Mouse (Mus musculus) heart, postnatal 0 days (tissue): Measurements from ENCODE around the gene Hivep1. TPM values are rescaled to one million over a fixed set of nuclear protein-coding genes. Genes with fewer than 3 reads are reported as not detected.

Experiments used
- ATAC-seq: fragments of 200-750 bp; cut with Nextera tagmentation; 2 replicates; pipeline ENCODE4 v1.8.0; 2017; ENCODE audit warnings: low read depth, moderate number of reproducible peaks, moderate library complexity; ENCODE audit not compliant: insufficient read depth
- DNase-seq: peaks from one replicate; pipeline ENCODE4 v3.0.0-alpha.2; 2016; ENCODE audit warnings: low spot score
- H3K27ac ChIP-seq: fragments of 300-500 bp; sonication (generic); 2 replicates; pipeline ENCODE4 v1.5.1; 2014; ENCODE audit warnings: low read depth, mild to moderate bottlenecking
- H3K27me3 ChIP-seq: fragments of 300-500 bp; sonication (generic); 2 replicates; pipeline ENCODE4 v1.6.1; 2014; ENCODE audit warnings: low read length, mixed read lengths; ENCODE audit not compliant: control insufficient read depth, insufficient read depth
- H3K36me3 ChIP-seq: fragments of 300-500 bp; sonication (generic); replicated peaks from 2 replicates; pipeline ENCODE4 v1.6.1; 2014; ENCODE audit warnings: low read length, mixed read lengths; ENCODE audit not compliant: control insufficient read depth, insufficient read depth
- H3K4me1 ChIP-seq: fragments of 300-500 bp; sonication (generic); 2 replicates; pipeline ENCODE4 v1.6.1; 2014; ENCODE audit warnings: antibody characterized with exemption; ENCODE audit not compliant: control insufficient read depth, insufficient read depth
- H3K4me2 ChIP-seq: fragments of 300-500 bp; sonication (generic); 2 replicates; pipeline ENCODE4 v1.6.1; 2014; ENCODE audit warnings: low read depth, mild to moderate bottlenecking, low read length, moderate library complexity
- H3K4me3 ChIP-seq: fragments of 300-500 bp; sonication (generic); 2 replicates; pipeline ENCODE4 v1.5.1; 2014; ENCODE audit warnings: low read depth, low read length
- H3K9ac ChIP-seq: fragments of 300-500 bp; sonication (generic); replicated peaks from 2 replicates; pipeline ENCODE4 v1.6.1; 2014; ENCODE audit warnings: low read depth, low read length, mixed read lengths
- H3K9me3 ChIP-seq: fragments of 300-500 bp; sonication (generic); replicated peaks from 2 replicates; pipeline ENCODE4 v1.6.1; 2016; ENCODE audit warnings: low read length; ENCODE audit not compliant: control insufficient read depth
- CTCF ChIP-seq: IDR thresholded peaks from 2 replicates; pipeline ENCODE4 v1.5.1; 2016; ENCODE audit warnings: antibody characterized with exemption, control low read depth, low read depth
- EP300 ChIP-seq: IDR thresholded peaks from 2 replicates; pipeline ENCODE4 v1.6.1; 2016; ENCODE audit warnings: antibody characterized with exemption, low read depth
- WGBS: fragments of 180-500 bp; shearing (Covaris S2); extraction: QIAGEN DNeasy Blood & Tissue Kit; methylation state at CpG from one replicate; pipeline ENCODE4 v1.1.7; 2014; 5-methylcytosine and 5-hydroxymethylcytosine counted together
- polyA plus RNA-seq: library from polyadenylated mRNA; unstranded; fragments of >200 nt; fragmentation: Nextera tagmentation; extraction: Ambion mirVana; gene quantifications from 2 replicates; pipeline ENCODE4 v1.2.1, GENCODE M21; 2015
- total RNA-seq: library from RNA; depleted of rRNA; stranded (reverse); fragments of >200 nt; gene quantifications from 2 replicates; pipeline ENCODE4 v1.2.3, GENCODE M21; 2014; ENCODE audit warnings: low replicate concordance

The Hivep1 gene
- total and polyA plus RNA-seq, 2 experiments from 2014 or later = 3.7 to 33.5 TPM

GRCm38 (mm10) chr13:42197656-42198055, 145.8 kb downstream of the Hivep1 start:
- DNase-seq = no peak
- Histone ChIP-seq H3K4me2 (no peak overlapping the region), H3K27ac (no peak overlapping the region), H3K36me3 (no peaks in the 10 kb centered on the region), H3K9me3 (peaks cover 15% of the 10 kb centered on the region; the same call in 1 of the 2 replicates), H3K27me3 (no peaks in the 10 kb centered on the region), H3K4me3 (no peak overlapping the region), H3K9ac (no peak overlapping the region), H3K4me1 (no peaks in the 10 kb centered on the region)
- 94% methylated on average over 2 of the region's 2 CpGs for WGBS
- no peak for ATAC-seq
- TF ChIP-seq CTCF = no peak
- TF ChIP-seq EP300 = no peak

DNA sequence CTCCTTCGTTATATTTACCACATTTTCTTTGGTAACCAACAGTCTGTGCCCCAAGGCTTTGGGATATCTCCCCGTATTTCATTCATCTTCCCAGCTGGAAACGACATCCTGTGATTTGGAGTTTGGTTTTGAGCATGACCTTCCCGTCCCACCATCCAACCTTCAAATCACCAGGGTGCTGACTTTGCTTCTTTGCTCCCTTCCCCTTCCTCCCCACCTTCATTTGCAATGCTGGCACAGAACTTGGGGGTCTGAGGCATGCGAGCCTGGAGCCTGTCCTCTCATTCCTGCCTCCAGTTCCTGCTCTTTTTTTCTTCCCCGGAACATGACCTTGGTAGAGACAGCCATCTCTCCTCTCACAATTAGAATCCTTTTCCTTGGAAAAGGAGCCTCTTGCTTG, 161.7 kb downstream of the Hivep1 start:
- WGBS = 84% methylated on average over 6 of the region's 6 CpGs
- Histone ChIP-seq H3K4me2 (no peak overlapping the region), H3K4me3 (no peak overlapping the region), H3K36me3 (no peaks in the 10 kb centered on the region), H3K9ac (no peak overlapping the region), H3K27me3 (no peaks in the 10 kb centered on the region), H3K27ac (no peak overlapping the region), H3K9me3 (no peaks in the 10 kb centered on the region), H3K4me1 (no peaks in the 10 kb centered on the region)
- DNase-seq (no peak), ATAC-seq (no peak)
- TF ChIP-seq CTCF (no peak), EP300 (no peak)

GRCm38 (mm10) chr13:42222401-42222800, 170.6 kb downstream of the Hivep1 start:
- Histone ChIP-seq H3K27me3 (no peaks in the 10 kb centered on the region), H3K4me3 (no peak overlapping the region), H3K36me3 (no peaks in the 10 kb centered on the region), H3K4me2 (no peak overlapping the region), H3K9me3 (no peaks in the 10 kb centered on the region), H3K27ac (no peak overlapping the region), H3K9ac (no peak overlapping the region), H3K4me1 (no peaks in the 10 kb centered on the region; the same call in 1 of the 2 replicates)
- ATAC-seq = no peak
- DNase-seq = no peak
- WGBS = 87% methylated on average over 7 of the region's 7 CpGs
- TF ChIP-seq EP300 (no peak), CTCF (no peak)

GRCm38 (mm10) chr13:42228849-42229248, 177.0 kb downstream of the Hivep1 start:
- no peak overlapping the region for H3K4me3 ChIP-seq
- H3K4me1 ChIP-seq = no peaks in the 10 kb centered on the region
- TF ChIP-seq EP300 (no peak), CTCF (no peak)
- ATAC-seq (no peak), DNase-seq (no peak)
- H3K9ac ChIP-seq = no peak overlapping the region
- no peaks in the 10 kb centered on the region for H3K9me3 ChIP-seq
- H3K36me3 ChIP-seq = no peaks in the 10 kb centered on the region
- WGBS = 77% methylated on average over 10 of the region's 10 CpGs
- no peaks in the 10 kb centered on the region for H3K27me3 ChIP-seq
- no peak overlapping the region for H3K4me2 ChIP-seq
- no peak overlapping the region for H3K27ac ChIP-seq

DNA sequence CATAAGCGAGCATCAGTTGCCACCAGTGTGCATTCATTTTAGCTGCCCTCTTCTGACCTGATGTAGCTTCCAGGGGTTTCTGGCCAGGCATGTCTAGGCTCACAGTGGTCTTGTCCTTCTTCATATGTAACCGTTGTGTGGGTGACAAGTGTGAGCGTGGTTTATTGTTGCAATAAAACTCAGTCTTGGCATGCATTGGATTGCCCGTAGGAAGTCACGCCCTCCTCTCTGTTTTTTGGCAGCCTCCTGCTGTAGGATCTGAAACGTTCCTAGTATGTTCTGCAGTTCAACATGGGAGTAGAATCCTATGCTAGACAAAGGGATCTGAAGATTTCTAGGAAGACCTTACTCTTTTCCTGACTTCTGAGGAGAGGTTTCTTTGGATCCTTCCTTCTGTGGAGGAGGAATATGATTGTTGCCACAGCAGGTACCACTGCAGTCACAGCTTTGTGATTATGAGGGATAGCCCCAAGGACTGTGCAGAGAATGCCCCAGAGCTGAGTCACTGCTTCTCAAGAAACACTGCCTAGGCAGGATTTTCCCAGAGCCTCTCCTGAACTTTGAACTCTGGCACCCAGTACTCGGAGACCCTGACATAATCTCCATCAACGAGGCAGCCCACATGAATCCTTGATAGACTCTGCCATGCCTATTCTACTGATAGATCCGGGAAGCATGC, 182.1 kb downstream of the Hivep1 start:
- no peak overlapping the region for H3K4me3 ChIP-seq

DNA sequence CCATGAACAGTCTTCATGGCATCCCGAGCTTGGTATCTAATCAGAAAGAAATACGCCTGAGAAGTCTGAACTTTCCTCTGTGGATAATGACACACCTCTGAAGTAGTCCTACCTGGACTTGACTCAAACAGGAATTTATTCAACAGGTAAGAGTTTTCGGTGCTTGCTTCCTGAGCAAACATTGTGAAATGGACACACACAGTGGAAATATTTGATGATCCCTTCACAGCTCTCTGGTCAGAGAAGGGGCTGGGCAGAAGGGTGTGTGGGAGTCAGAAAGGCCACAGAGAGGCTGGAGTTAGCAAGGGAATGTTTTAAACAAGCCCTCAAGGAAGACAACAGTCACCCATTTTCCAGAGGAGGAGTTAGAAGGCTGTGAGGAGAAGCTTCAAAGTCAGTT, 186.7 kb downstream of the Hivep1 start:
- ATAC-seq = no peak

More for the DNA sequence above, 182.1 kb downstream of the Hivep1 start:
- Histone ChIP-seq H3K4me1 (no peaks in the 10 kb centered on the region), H3K9me3 (no peaks in the 10 kb centered on the region), H3K9ac (no peak overlapping the region), H3K36me3 (no peaks in the 10 kb centered on the region), H3K27ac (no peak overlapping the region), H3K4me2 (no peak overlapping the region), H3K27me3 (no peaks in the 10 kb centered on the region)
- no peak for ATAC-seq
- no peak for DNase-seq
- 62% methylated on average over 9 of the region's 9 CpGs for WGBS
- TF ChIP-seq EP300 (no peak), CTCF (no peak)

More for the DNA sequence above, 186.7 kb downstream of the Hivep1 start:
- Histone ChIP-seq H3K36me3 (no peaks in the 10 kb centered on the region), H3K9me3 (no peaks in the 10 kb centered on the region), H3K27me3 (no peaks in the 10 kb centered on the region), H3K9ac (no peak overlapping the region), H3K4me2 (no peak overlapping the region), H3K4me3 (no peak overlapping the region), H3K27ac (no peak overlapping the region), H3K4me1 (no peaks in the 10 kb centered on the region)
- TF ChIP-seq CTCF (no peak), EP300 (no peak)
- DNase-seq = no peak
- 54% methylated on average over 3 of the region's 3 CpGs for WGBS
